In genomic region chr15:36979159-36979487, GRCm38 (mm10) we compare ENCODE assay signal across 9 mouse cellular contexts. TPM values are rescaled to one million over a fixed set of nuclear protein-coding genes. Genes with fewer than 3 reads are reported as not detected.
DNase-seq lines count a peak whose midpoint lies in the region; ATAC-seq and TF ChIP-seq lines count a peak whose summit lies in the region.
"Had no signal": no experiment of that assay in that cellular context is flagged by ENCODE, and none has a peak within 500 bp of the region (broad histone marks: within the 10 kb centered on the region; RNA-seq: fewer than 3 reads in every experiment).

No protein-coding gene starts in this region.

- H3K9ac ChIP-seq in lung, postnatal 0 days (replicated peaks; ENCODE audit: low read depth): no peak overlapping the region
- peak overlapping the region; percentile 41; the same call in 1 of the 2 replicates for H3K9ac ChIP-seq in limb, embryonic 14.5 days (ENCODE audit: low read depth, low read length, severe bottlenecking)
- no peak overlapping the region for H3K9ac ChIP-seq in stomach, embryonic 15.5 days

- WGBS in lung, postnatal 0 days: 28% methylated on average over 5 of the region's 5 CpGs
- WGBS in lung, adult 2 months: 41% methylated on average over 5 of the region's 5 CpGs
- WGBS in limb, embryonic 14.5 days: 34% methylated on average over 5 of the region's 5 CpGs
- WGBS in stomach, embryonic 15.5 days: 25% methylated on average over 5 of the region's 5 CpGs

- peaks cover 7% of the 10 kb centered on the region for H3K4me1 ChIP-seq in lung, postnatal 0 days (ENCODE audit: insufficient read depth, low read depth, low read length)
- H3K4me1 ChIP-seq in lung, adult 2 months (ENCODE audit: control insufficient read depth, insufficient read depth, low read length): no peaks in the 10 kb centered on the region; the same call in 1 of the 2 replicates
- H3K4me1 ChIP-seq in limb, embryonic 14.5 days (ENCODE audit: control insufficient read depth, insufficient read depth, low read length): peaks cover 9% of the 10 kb centered on the region
- H3K4me1 ChIP-seq in stomach, embryonic 15.5 days: peaks cover 24% of the 10 kb centered on the region

- TF ChIP-seq POLR2A in lung, adult 2 months (IDR thresholded peaks at IDR 0.05; ENCODE audit: borderline replicate concordance, extremely low read depth, low read depth, low read length): no peak
- no peak for TF ChIP-seq POLR2A in limb, embryonic 14.5 days (IDR thresholded peaks at IDR 0.05; ENCODE audit: borderline replicate concordance, extremely low read depth, insufficient read depth, insufficient read length)

- H3K27me3 ChIP-seq in lung, postnatal 0 days (replicated peaks; ENCODE audit: insufficient read depth, low read length): no peaks in the 10 kb centered on the region
- H3K27me3 ChIP-seq in limb, embryonic 14.5 days (ENCODE audit: control insufficient read depth, insufficient read depth, low read length): no peaks in the 10 kb centered on the region
- H3K27me3 ChIP-seq in stomach, embryonic 15.5 days (replicated peaks): no peaks in the 10 kb centered on the region

- TF ChIP-seq EP300 in lung, postnatal 0 days (IDR thresholded peaks at IDR 0.05): no peak

- no peaks in the 10 kb centered on the region for H3K9me3 ChIP-seq in lung, postnatal 0 days (ENCODE audit: low read length)
- no peaks in the 10 kb centered on the region for H3K9me3 ChIP-seq in limb, embryonic 14.5 days (ENCODE audit: control insufficient read depth, low read length)
- H3K9me3 ChIP-seq in stomach, embryonic 15.5 days: no peaks in the 10 kb centered on the region

- H3K27ac ChIP-seq in lung, postnatal 0 days (ENCODE audit: low read length): no peak overlapping the region
- H3K27ac ChIP-seq in limb, embryonic 14.5 days (replicated peaks; ENCODE audit: low read depth, low read length): no peak overlapping the region
- H3K27ac ChIP-seq in stomach, embryonic 15.5 days: no peak overlapping the region

- H3K4me2 ChIP-seq in lung, postnatal 0 days (replicated peaks; ENCODE audit: low read depth, low read length): peak overlapping the region; percentile 63; the same call in 1 of the 2 replicates
- H3K4me2 ChIP-seq in limb, embryonic 14.5 days (replicated peaks; ENCODE audit: low read depth, low read length, severe bottlenecking): peak overlapping the region; percentile 60
- H3K4me2 ChIP-seq in stomach, embryonic 15.5 days: peak overlapping the region; percentile 64

- DNase-seq in cerebellum, adult 9-10 months: no peak
- DNase-seq in lung, postnatal 0 days (ENCODE audit: low spot score): no peak
- DNase-seq in lung, adult 2 months: no peak
- DNase-seq in limb, embryonic 14.5 days (ENCODE audit: low spot score): no peak
- DNase-seq in urinary bladder, postnatal 10 days (ENCODE audit: low spot score): no peak
- DNase-seq in gastrocnemius, postnatal 36 days: no peak

- intact Hi-C loops in gastrocnemius, postnatal 36 days (cut with DNase I): no loop called here

- no peak overlapping the region for H3K4me3 ChIP-seq in lung, postnatal 0 days (ENCODE audit: low read depth, low read length)
- H3K4me3 ChIP-seq in lung, adult 2 months (replicated peaks; ENCODE audit: extremely low read depth, low read depth, low read length): no peak overlapping the region
- H3K4me3 ChIP-seq in limb, embryonic 14.5 days (replicated peaks; ENCODE audit: low read length): peak overlapping the region; percentile 28; the same call in 1 of the 2 replicates
- no peak overlapping the region for H3K4me3 ChIP-seq in stomach, embryonic 15.5 days (replicated peaks)
- H3K4me3 ChIP-seq: myocyte had no signal

- no peaks in the 10 kb centered on the region for H3K36me3 ChIP-seq in lung, postnatal 0 days (ENCODE audit: insufficient read depth, low read length)
- H3K36me3 ChIP-seq in limb, embryonic 14.5 days (ENCODE audit: control insufficient read depth, insufficient read depth, low read length): no peaks in the 10 kb centered on the region
- no peaks in the 10 kb centered on the region for H3K36me3 ChIP-seq in stomach, embryonic 15.5 days

- TF ChIP-seq CTCF in lung, postnatal 0 days (IDR thresholded peaks at IDR 0.05): no peak
- no peak for TF ChIP-seq CTCF in lung, adult 2 months (IDR thresholded peaks at IDR 0.05; ENCODE audit: insufficient read depth, low read length)

- ATAC-seq in cerebellum, adult (ENCODE audit: insufficient number of reproducible peaks, low FRiP score, low TSS enrichment): 0 out of 2 replicates have a peak, but pooled peaks have one; percentile 6
- no peak for ATAC-seq in lung, postnatal 0 days
- ATAC-seq in limb, embryonic 14.5 days (ENCODE audit: low FRiP score, low read depth): no peak
- no peak for ATAC-seq in stomach, embryonic 15.5 days (ENCODE audit: insufficient read depth, low FRiP score, low read depth)

RNA-seq across cellular contexts. Expression of gene Zfp706, which starts 28.4 kb away (rescaled TPM):
- polyA plus RNA-seq in lung, postnatal 0 days (2015; fragmentation: Nextera tagmentation; extraction: Ambion mirVana): 428 and 445 TPM in 2 replicates
- 25.4 and 27.1 TPM in 2 replicates for polyA plus RNA-seq in lung, adult 2 months (2012; rRNA removed)
- polyA plus RNA-seq in limb, embryonic 14.5 days (2012; rRNA removed): 69.7 and 98.3 TPM in 2 replicates
- polyA plus RNA-seq in limb, embryonic 14.5 days (2014; fragmentation: Nextera tagmentation; extraction: Ambion mirVana): 393 and 400 TPM in 2 replicates
- polyA plus RNA-seq in stomach, embryonic 15.5 days (2015; fragmentation: Nextera tagmentation; extraction: Ambion mirVana): 478 and 535 TPM in 2 replicates
- 100 to 1,000 TPM; 100 to 105 TPM for total RNA-seq in gastrocnemius, postnatal 36 days (2021)
